Mouse (Mus musculus) embryonic fibroblast, embryonic 13.5 days (primary cell): ENCODE data around the gene Castor1.

Experiments
- CTCF ChIP-seq: IDR thresholded peaks from 2 replicates; pipeline ENCODE4 v1.5.1; 2011; ENCODE audit warnings: mild to moderate bottlenecking, control low read depth, low read length, moderate library complexity, borderline replicate concordance; ENCODE audit not compliant: insufficient read depth
- POLR2A ChIP-seq: IDR thresholded peaks from 2 replicates; pipeline ENCODE4 v1.6.1; 2011; ENCODE audit warnings: low read depth, mild to moderate bottlenecking, control low read depth, low read length, moderate library complexity

DNA sequence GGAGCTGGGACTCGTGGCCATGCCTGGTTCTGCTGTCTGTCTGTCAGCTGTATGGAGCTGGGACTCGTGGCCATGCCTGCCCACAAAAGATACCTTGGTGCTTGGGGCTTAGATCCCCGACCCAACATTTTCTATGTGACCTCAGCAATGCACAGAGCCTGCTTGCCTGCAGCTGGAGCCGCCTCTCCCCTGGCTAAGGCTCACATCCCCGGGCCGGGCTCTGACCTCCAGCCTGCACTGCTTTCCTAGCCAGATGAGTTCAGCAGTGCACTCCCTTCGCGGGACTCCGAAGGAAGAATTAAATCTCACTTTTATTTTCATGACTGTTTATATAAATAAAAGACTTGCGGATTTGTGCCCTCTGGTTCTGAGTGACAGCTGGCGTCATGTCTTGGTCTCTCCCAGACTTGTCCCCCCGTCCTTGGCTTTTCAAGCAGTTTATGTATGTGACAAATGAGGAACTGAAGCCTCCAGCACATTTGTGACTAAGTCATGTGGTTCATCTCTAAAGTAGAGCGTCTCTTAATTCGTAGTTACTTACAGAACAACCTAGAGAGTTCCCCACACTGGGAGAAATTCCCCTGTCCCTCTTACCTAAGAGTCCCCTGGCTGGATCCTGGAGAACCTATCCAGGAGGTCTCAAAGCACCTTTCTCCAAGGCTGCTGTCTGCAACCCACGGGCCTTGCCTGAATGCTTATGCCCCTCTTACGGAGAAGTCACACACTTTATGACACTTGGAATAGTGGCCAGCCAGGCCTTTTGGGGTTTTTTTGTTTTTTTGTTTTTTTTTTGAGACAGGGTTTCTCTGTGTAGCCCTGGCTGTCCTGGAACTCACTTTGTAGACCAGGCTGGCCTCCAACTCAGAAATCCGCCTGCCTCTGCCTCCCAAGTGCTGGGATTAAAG, 4.3 kb downstream of the Castor1 start:
- no peak for TF ChIP-seq POLR2A
- no peak for TF ChIP-seq CTCF
